Mouse (Mus musculus) kidney, adult 2 months (tissue): ENCODE measurements around the gene Zfp442.
"Not testable (repeated sequence)": the region's sequence is repeated elsewhere in the genome, so short reads cannot be mapped to it uniquely, and the experiment has no call there.

Experiments used
- CTCF ChIP-seq: fragments of 200-500 bp; conservative IDR thresholded peaks from 2 replicates; pipeline ENCODE4 v1.5.1; 2011; ENCODE audit warnings: low read depth, mild to moderate bottlenecking, control low read depth, low read length, moderate library complexity, mixed read lengths; ENCODE audit not compliant: insufficient read depth, insufficient read length
- POLR2A ChIP-seq: fragments of 200-500 bp; IDR thresholded peaks from one replicate; pipeline ENCODE4 v1.6.1; 2011; ENCODE audit warnings: low read depth, low read length, control low read depth

DNA sequence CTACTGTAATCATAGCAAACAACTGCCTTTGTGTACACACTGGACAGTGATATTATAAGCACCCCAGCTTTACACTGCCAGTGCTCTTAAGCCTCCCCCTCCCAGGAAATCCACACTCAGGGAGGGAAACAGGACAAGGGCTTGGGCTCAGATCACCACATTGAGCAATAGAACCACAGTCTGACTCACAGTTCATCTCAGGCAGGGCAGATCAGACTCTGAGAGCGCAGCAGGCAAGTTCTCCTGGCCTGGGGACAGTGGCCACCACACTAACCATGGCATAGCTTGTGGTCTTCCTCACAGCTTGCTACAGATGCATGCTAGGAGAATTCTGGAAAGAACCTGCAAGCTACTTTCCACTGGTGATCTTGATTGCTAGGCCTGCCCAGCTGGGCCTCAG, 12.2 kb downstream of the Zfp442 start:
- not testable (repeated sequence) for TF ChIP-seq CTCF, POLR2A
